Mouse (Mus musculus): ENCODE results near the gene Rdh16.
"Not testable (repeated sequence)": the region's sequence is repeated elsewhere in the genome, so short reads cannot be mapped to it uniquely, and the experiment has no call there.

DNA sequence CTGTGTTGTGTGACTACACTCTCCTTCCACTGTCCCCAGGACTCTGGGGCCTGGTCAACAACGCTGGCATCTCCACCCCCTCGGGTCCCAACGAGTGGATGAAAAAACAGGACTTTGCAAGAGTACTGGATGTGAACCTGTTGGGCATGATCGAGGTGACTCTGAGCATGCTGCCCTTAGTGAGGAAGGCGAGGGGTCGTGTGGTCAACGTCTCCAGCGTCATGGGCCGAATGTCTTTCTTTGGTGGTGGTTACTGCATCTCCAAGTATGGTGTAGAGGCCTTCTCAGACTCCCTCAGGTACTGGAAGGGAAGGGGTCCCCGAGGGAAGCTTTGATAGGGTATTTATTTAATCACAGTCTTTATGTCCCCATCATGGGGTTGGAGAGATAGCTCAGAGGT lies 38.0 kb upstream of the Rdh16 start:
- not testable (repeated sequence) for TF ChIP-seq POLR2A (IDR thresholded peaks at IDR 0.05; ENCODE audit: insufficient read depth, low read depth, low read length); CTCF (IDR thresholded peaks at IDR 0.05); EP300 (IDR thresholded peaks at IDR 0.05; ENCODE audit: insufficient read depth, low read depth, low read length)
